Mouse (Mus musculus) frontal cortex, adult 2 months (tissue): Measurements from ENCODE around the gene Tmem184c. TPM values are rescaled to one million over a fixed set of nuclear protein-coding genes. Genes with fewer than 3 reads are reported as not detected.

Source experiments
- polyA plus RNA-seq: library from polyadenylated mRNA; depleted of rRNA; stranded (reverse); fragments of >200 nt; gene quantifications from 2 replicates; pipeline ENCODE4 v1.2.3, GENCODE M21; 2012; rRNA removed

The Tmem184c gene
- polyA plus RNA-seq, 1 experiment: 61.4 TPM

Other genes starting within 250 kb of the Tmem184c start
- gene Arhgap10, start 92.7 kb downstream of the Tmem184c start, polyA plus RNA-seq: 17.4 and 19.2 TPM in 2 replicates
- 19.3 and 19.9 TPM in 2 replicates for gene Prmt9, start 61.3 kb downstream of the Tmem184c start, polyA plus RNA-seq
- gene Ednra, start 113.8 kb upstream of the Tmem184c start, polyA plus RNA-seq: 5.2 and 5.9 TPM in 2 replicates